Mouse (Mus musculus) midbrain, embryonic 14.5 days (tissue): Measurements from ENCODE around the gene Cyb5d1. TPM values are rescaled to one million over a fixed set of nuclear protein-coding genes. Genes with fewer than 3 reads are reported as not detected.

Source experiments
- ATAC-seq: fragments of 200-750 bp; cut with Nextera tagmentation; 2 replicates; pipeline ENCODE4 v1.8.0; 2017; ENCODE audit warnings: moderate number of reproducible peaks, moderate library complexity; ENCODE audit not compliant: low FRiP score, low TSS enrichment
- DNase-seq: peaks from one replicate; pipeline ENCODE4 v3.0.0-alpha.2; 2015
- H3K27ac ChIP-seq: fragments of 300-500 bp; sonication (generic); replicated peaks from 2 replicates; pipeline ENCODE4 v1.5.1; 2014; ENCODE audit warnings: mild to moderate bottlenecking, low read depth, low read length, moderate library complexity
- H3K27me3 ChIP-seq: fragments of 300-500 bp; sonication (generic); 2 replicates; pipeline ENCODE4 v1.6.1; 2014; ENCODE audit warnings: low read length, control low read depth, mixed read lengths; ENCODE audit not compliant: control insufficient read depth, insufficient read depth
- H3K36me3 ChIP-seq: fragments of 300-500 bp; sonication (generic); 2 replicates; pipeline ENCODE4 v1.6.1; 2014; ENCODE audit warnings: low read length, control low read depth; ENCODE audit not compliant: control insufficient read depth, insufficient read depth
- H3K4me1 ChIP-seq: fragments of 300-500 bp; sonication (generic); 2 replicates; pipeline ENCODE4 v1.6.1; 2014; ENCODE audit warnings: mild to moderate bottlenecking, antibody characterized with exemption, low read length, control low read depth; ENCODE audit not compliant: control insufficient read depth, insufficient read depth
- H3K4me2 ChIP-seq: fragments of 300-500 bp; sonication (generic); 2 replicates; pipeline ENCODE4 v1.6.1; 2014; ENCODE audit warnings: mild to moderate bottlenecking, low read length, moderate library complexity
- H3K4me3 ChIP-seq: fragments of 300-500 bp; sonication (generic); replicated peaks from 2 replicates; pipeline ENCODE4 v1.5.1; 2014; ENCODE audit warnings: low read depth, low read length
- H3K9ac ChIP-seq: fragments of 300-500 bp; sonication (generic); replicated peaks from 2 replicates; pipeline ENCODE4 v1.6.1; 2014; ENCODE audit warnings: mild to moderate bottlenecking, low read length, moderate library complexity
- H3K9me3 ChIP-seq: fragments of 300-500 bp; sonication (generic); 2 replicates; pipeline ENCODE4 v1.6.1; 2016; ENCODE audit warnings: low read length, control low read depth, mixed read lengths; ENCODE audit not compliant: control insufficient read depth
- WGBS: fragments of 180-500 bp; shearing (Covaris S2); extraction: QIAGEN DNeasy Blood & Tissue Kit; methylation state at CpG from one replicate; pipeline ENCODE4 v1.1.7; 2014; 5-methylcytosine and 5-hydroxymethylcytosine counted together
- polyA plus RNA-seq: library from polyadenylated mRNA; unstranded; fragments of >200 nt; fragmentation: Nextera tagmentation; extraction: Ambion mirVana; gene quantifications from 2 replicates; pipeline ENCODE4 v1.2.1, GENCODE M21; 2014

Cyb5d1 gene
- polyA plus RNA-seq, 1 experiment from 2014 or later = 24.8 TPM

DNA sequence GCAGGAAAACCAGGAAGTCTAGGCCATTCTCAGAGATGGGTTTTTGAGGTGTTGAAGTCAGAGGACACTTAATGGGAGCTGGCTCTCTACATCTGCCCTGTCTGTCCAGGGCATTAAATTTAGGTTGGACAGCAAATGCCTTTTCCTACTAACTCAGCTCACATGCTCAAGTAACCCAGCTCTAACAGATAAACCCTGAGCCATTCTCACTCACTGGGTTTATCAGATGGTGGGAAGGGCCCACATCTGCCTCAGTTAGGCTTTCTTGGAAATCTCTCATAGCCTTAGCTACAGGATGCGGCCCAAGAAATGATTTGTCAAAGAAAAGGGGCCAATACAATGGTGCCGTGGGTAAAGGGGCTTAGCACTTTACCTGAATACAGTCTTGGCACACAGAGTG is 30.8 kb upstream of the Cyb5d1 start:
- no peaks in the 10 kb centered on the region for H3K36me3 ChIP-seq
- 71% methylated on average over 2 of the region's 2 CpGs for WGBS
- H3K9me3 ChIP-seq = no peaks in the 10 kb centered on the region
- no peak overlapping the region for H3K27ac ChIP-seq
- H3K4me2 ChIP-seq = no peak overlapping the region
- ATAC-seq (no peak), DNase-seq (no peak)
- H3K4me1 ChIP-seq = no peaks in the 10 kb centered on the region
- peaks cover 18% of the 10 kb centered on the region for H3K27me3 ChIP-seq
- no peak overlapping the region for H3K4me3 ChIP-seq
- H3K9ac ChIP-seq = no peak overlapping the region

DNA sequence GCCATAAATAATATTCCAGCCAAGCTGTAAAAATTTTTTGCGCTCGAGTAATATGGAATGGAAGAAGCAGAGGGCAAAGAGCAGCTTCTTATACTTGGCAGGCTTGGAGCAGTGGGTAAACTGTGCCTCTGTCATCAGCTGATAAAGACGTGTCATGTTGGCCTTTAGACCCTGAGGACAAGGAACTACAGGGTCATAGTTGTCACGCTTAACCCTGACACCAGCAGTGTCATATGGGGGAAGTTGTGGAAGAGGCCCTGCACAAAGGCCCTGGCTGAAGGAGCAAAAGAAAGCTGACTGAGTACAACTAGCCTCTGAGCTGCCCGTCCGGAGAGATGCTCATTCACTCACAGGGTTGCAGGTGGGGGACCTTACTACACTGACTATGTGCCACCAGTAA is 28.5 kb upstream of the Cyb5d1 start:
- DNase-seq = no peak
- peaks cover 23% of the 10 kb centered on the region for H3K27me3 ChIP-seq
- no peak overlapping the region for H3K27ac ChIP-seq
- H3K4me2 ChIP-seq = no peak overlapping the region
- ATAC-seq = no peak
- WGBS = 77% methylated on average over 6 of the region's 6 CpGs
- H3K4me3 ChIP-seq = no peak overlapping the region
- no peak overlapping the region for H3K9ac ChIP-seq
- no peaks in the 10 kb centered on the region for H3K9me3 ChIP-seq
- no peaks in the 10 kb centered on the region for H3K36me3 ChIP-seq
- peaks cover 16% of the 10 kb centered on the region for H3K4me1 ChIP-seq

DNA sequence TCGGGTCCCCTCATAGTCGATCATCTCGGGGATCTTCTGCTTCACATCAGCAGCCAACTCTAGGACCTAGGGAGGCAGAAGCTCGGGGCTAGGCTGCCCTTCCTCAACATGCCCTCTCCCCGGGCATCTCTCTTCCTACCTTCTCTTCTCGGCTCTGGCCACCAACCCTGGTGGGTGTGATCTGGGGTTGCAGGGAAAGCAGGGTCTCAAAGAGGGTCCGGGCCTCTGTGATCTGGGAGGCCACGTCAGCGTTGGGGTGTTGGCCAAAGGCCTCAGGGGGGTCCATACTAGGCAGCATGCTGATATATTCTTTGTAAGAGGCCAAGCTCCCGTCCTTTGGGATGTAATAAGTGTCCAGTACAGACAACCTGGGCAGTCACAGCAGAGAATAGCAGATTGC is 27.4 kb upstream of the Cyb5d1 start:
- Histone ChIP-seq H3K4me1 (peaks cover 22% of the 10 kb centered on the region), H3K9ac (no peak overlapping the region), H3K27me3 (peaks cover 23% of the 10 kb centered on the region), H3K36me3 (no peaks in the 10 kb centered on the region), H3K27ac (no peak overlapping the region), H3K9me3 (no peaks in the 10 kb centered on the region), H3K4me3 (no peak overlapping the region), H3K4me2 (no peak overlapping the region)
- 88% methylated on average over 10 of the region's 10 CpGs for WGBS
- DNase-seq (no peak), ATAC-seq (no peak)

DNA sequence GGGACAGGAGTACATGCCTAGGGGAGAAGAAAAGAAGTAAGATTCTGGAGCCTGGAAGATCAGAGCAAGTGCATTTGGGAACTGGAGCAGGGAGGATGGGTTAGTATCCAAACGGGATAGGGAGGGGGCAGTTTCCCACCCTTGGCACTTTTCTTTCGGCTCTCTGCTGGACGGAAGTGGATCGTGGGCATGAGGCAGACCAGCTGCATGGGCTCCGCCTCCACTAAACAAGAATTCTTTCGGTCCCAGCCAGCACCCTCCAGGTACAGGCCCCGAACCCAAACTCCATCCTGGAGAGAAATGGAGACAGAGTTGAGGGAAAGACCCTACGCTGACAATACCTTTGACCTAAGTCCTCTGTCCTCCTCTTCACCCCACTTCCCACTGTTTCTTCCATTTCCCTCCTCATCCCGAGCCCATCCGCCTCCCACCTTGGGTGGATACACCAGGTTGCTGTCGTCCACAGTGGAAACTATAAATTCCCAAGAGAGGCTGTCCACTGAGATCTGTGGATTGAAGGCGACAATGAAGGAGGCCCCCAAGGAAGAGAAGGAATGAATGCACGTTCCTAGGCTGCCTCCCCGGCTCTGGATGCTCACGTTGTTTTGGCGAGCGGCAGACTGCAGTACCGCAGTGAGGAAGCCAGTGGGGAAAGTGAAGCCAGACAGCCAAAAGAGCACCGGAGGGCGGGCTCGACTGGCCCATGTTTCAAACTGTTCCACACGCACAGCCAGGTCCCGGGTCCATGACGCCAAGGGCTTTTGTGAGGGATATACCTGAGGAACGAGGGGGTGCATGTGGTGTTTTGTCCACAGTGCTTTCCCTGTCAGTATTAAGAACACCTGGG is 25.9 kb upstream of the Cyb5d1 start:
- no peak overlapping the region for H3K9ac ChIP-seq
- ATAC-seq = no peak
- peaks cover 28% of the 10 kb centered on the region for H3K4me1 ChIP-seq
- H3K4me2 ChIP-seq = 0 out of 2 replicates have a peak overlapping the region, but pooled peaks have one; percentile 12
- peaks cover 23% of the 10 kb centered on the region for H3K27me3 ChIP-seq
- 0 out of 2 replicates have a peak overlapping the region, but pooled peaks have one; percentile 2 for H3K4me3 ChIP-seq
- no peaks in the 10 kb centered on the region for H3K9me3 ChIP-seq
- no peak overlapping the region for H3K27ac ChIP-seq
- WGBS = 11% methylated on average over 25 of the region's 25 CpGs
- H3K36me3 ChIP-seq = no peaks in the 10 kb centered on the region
- no peak for DNase-seq

GRCm38 (mm10) chr11:69420554-69421000 is 25.1 kb upstream of the Cyb5d1 start:
- Histone ChIP-seq H3K4me1 (peaks cover 28% of the 10 kb centered on the region), H3K27me3 (peaks cover 23% of the 10 kb centered on the region), H3K4me3 (peak overlapping the region; percentile 62), H3K27ac (no peak overlapping the region), H3K9ac (no peak overlapping the region), H3K4me2 (peak overlapping the region; percentile 99), H3K36me3 (no peaks in the 10 kb centered on the region), H3K9me3 (no peaks in the 10 kb centered on the region)
- ATAC-seq = no peak
- 5% methylated on average over 10 of the region's 10 CpGs for WGBS
- DNase-seq = no peak

DNA sequence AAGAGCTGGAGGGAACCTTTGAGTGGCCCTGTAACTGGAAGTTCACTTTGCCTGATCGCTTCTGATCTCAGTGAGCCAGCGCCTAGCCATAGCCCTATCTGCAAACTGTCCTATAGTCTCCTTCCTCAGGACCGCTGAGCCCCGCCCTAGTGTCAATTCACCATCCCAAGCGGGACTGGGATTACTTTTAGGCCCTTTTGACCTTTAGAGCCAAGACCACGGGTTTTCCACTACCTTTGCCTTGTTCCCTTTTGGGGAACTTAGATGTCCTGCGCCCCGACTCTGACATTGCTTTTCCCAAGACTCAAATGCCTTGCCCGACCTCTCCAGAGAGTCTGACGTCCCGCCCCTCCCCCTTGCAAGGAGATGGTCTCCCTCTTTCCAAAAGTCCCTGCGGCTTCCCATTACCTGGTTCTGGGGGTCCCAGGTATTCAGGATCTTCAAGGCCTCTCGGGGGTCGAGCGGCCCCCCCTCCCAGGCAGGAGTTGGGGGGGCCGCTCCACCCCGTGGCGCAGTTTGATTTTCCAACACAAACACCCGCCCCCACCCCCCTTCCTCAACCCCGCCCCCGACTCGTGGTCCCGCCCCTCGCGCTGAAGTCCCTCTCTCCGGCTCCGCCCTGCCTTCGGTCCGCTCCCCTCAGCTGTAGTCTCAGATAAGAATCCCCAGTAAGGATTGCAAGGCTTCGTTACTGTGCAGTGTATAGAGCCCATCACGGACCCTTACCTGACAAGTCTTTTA is 24.6 kb upstream of the Cyb5d1 start:
- Histone ChIP-seq H3K36me3 (no peaks in the 10 kb centered on the region), H3K4me2 (peak overlapping the region; percentile 99), H3K9me3 (no peaks in the 10 kb centered on the region), H3K27me3 (peaks cover 23% of the 10 kb centered on the region), H3K27ac (peak overlapping the region; percentile 100), H3K4me1 (peaks cover 31% of the 10 kb centered on the region), H3K9ac (peak overlapping the region; percentile 34; the same call in 1 of the 2 replicates), H3K4me3 (peak overlapping the region; percentile 62)
- ATAC-seq (no peak), DNase-seq (peak; percentile 49)
- under 1% methylated on average over 31 of the region's 31 CpGs for WGBS

- DNase-seq (peak; percentile 66), ATAC-seq (no peak)
- Histone ChIP-seq H3K27me3 (peaks cover 23% of the 10 kb centered on the region), H3K4me2 (peak overlapping the region; percentile 99), H3K4me1 (peaks cover 36% of the 10 kb centered on the region), H3K27ac (peak overlapping the region; percentile 100), H3K9ac (peak overlapping the region; percentile 34; the same call in 1 of the 2 replicates), H3K4me3 (peak overlapping the region; percentile 62), H3K36me3 (no peaks in the 10 kb centered on the region), H3K9me3 (no peaks in the 10 kb centered on the region)
- under 1% methylated on average over 19 of the region's 19 CpGs for WGBS
Observed at GRCm38 (mm10) chr11:69419443-69419812, 24.0 kb upstream of the Cyb5d1 start.

- under 1% methylated on average over 45 of the region's 45 CpGs for whole genome bisulfite sequencing
- peaks cover 23% of the 10 kb centered on the region for H3K27me3 ChIP-seq
- DNase-seq = peak; percentile 98
- H3K9me3 ChIP-seq = no peaks in the 10 kb centered on the region
- H3K36me3 ChIP-seq = no peaks in the 10 kb centered on the region
- peak overlapping the region; percentile 99 for H3K4me2 ChIP-seq
- peak overlapping the region; percentile 62 for H3K4me3 ChIP-seq
- peak overlapping the region; percentile 59 for H3K9ac ChIP-seq
- ATAC-seq = peak; percentile 89
- H3K4me1 ChIP-seq = peaks cover 43% of the 10 kb centered on the region
- H3K27ac ChIP-seq = peak overlapping the region; percentile 100
Observed at GRCm38 (mm10) chr11:69418481-69419442, 23.3 kb upstream of the Cyb5d1 start.
